Mouse (Mus musculus) liver, adult 2 months (tissue): Measurements from ENCODE around the gene Cct3.
"Not testable (repeated sequence)": the region's sequence is repeated elsewhere in the genome, so short reads cannot be mapped to it uniquely, and the experiment has no call there.

Source experiments
- CTCF ChIP-seq: fragments of 200-500 bp; IDR thresholded peaks from 2 replicates; pipeline ENCODE4 v1.5.1; 2011; ENCODE audit warnings: low read depth, low read length, control low read depth
- POLR2A ChIP-seq: fragments of 200-500 bp; IDR thresholded peaks from 2 replicates; pipeline ENCODE4 v1.6.1; 2011; ENCODE audit warnings: low read length, control low read depth; ENCODE audit not compliant: insufficient read depth; ENCODE audit errors: extremely low read depth

DNA sequence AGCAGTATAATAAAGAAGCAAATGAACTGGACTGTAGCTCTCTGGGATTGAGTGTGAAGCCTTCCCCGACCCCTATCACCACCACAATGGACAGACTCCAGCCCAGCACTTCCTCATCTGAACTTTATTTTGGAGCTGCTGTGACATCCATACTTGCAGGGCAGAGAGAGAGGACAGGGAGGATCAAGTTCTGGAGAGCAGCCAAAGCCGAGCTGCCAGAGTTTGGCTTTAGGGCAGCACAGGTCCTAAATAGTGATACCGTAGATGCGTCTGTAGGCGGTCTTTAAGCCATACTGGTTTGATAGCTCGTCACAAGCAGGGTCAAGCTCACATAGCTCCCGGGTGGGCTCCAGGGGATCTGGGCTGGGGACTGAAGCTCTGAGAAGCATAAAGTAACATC lies 71.6 kb downstream of the Cct3 start:
- TF ChIP-seq CTCF, POLR2A: not testable (repeated sequence)
